Mouse (Mus musculus) urinary bladder, postnatal 10 days (tissue): ENCODE data around the gene Scarf1.
A peak's percentile ranks its signal among the peaks of the same experiment; 100 is the strongest.

Experiments used
- DNase-seq: peaks from one replicate; pipeline ENCODE4 v3.0.0; 2022; ENCODE audit warnings: low spot score

The Scarf1 gene

GRCm38 (mm10) chr11:75563851-75564548 is 50.7 kb downstream of the Scarf1 start:
- no peak for DNase-seq

GRCm38 (mm10) chr11:75565849-75566248 is 52.5 kb downstream of the Scarf1 start:
- no peak for DNase-seq

- DNase-seq, result no peak
These were observed 53.2 kb downstream of the Scarf1 start for GRCm38 (mm10) chr11:75566276-75567196.

- DNase-seq, result no peak
These were observed 54.2 kb downstream of the Scarf1 start for GRCm38 (mm10) chr11:75567346-75568114.

- no peak for DNase-seq
These were observed 54.8 kb downstream of the Scarf1 start for GRCm38 (mm10) chr11:75568115-75568511.

- no peak for DNase-seq
These were observed 55.6 kb downstream of the Scarf1 start for GRCm38 (mm10) chr11:75568962-75569361.

GRCm38 (mm10) chr11:75570375-75571125 is 57.2 kb downstream of the Scarf1 start:
- no peak for DNase-seq

- no peak for DNase-seq
These were observed 58.0 kb downstream of the Scarf1 start for GRCm38 (mm10) chr11:75571126-75571990.

- DNase-seq, result no peak
These were observed 59.0 kb downstream of the Scarf1 start for GRCm38 (mm10) chr11:75572301-75572791.

- peak; percentile 83 for DNase-seq
These were observed 59.7 kb downstream of the Scarf1 start for GRCm38 (mm10) chr11:75572854-75573650.

- DNase-seq, result no peak
These were observed 61.2 kb downstream of the Scarf1 start for GRCm38 (mm10) chr11:75574378-75575123.

- no peak for DNase-seq
These were observed 62.3 kb downstream of the Scarf1 start for GRCm38 (mm10) chr11:75575560-75576123.
